Mouse (Mus musculus) bone marrow, adult 2 months (tissue): Measurements from ENCODE around the gene Rapgefl1.

Experiments used
- CTCF ChIP-seq: fragments of 200-500 bp; IDR thresholded peaks from 2 replicates; pipeline ENCODE4 v1.5.1; 2011; ENCODE audit warnings: low read length, control low read depth; ENCODE audit not compliant: control insufficient read depth, insufficient read depth
- POLR2A ChIP-seq: fragments of 200-500 bp; IDR thresholded peaks from 2 replicates; pipeline ENCODE4 v1.6.1; 2011; ENCODE audit warnings: low read depth, mild to moderate bottlenecking, control low read depth, low read length, borderline replicate concordance; ENCODE audit not compliant: control insufficient read depth

GRCm38 (mm10) chr11:98835725-98836124, 860 bp upstream of the Rapgefl1 start:
- no peak for TF ChIP-seq CTCF
- no peak for TF ChIP-seq POLR2A
